Mouse (Mus musculus) forebrain, embryonic 14.5 days (tissue): Measurements from ENCODE around the gene Ndufaf5. TPM values are rescaled to one million over a fixed set of nuclear protein-coding genes. Genes with fewer than 3 reads are reported as not detected.

Source experiments
- ATAC-seq: fragments of 200-750 bp; cut with Nextera tagmentation; 2 replicates; pipeline ENCODE4 v1.8.0; 2017; ENCODE audit warnings: mild to moderate bottlenecking, moderate library complexity
- DNase-seq: peaks from one replicate; pipeline ENCODE4 v3.0.0-alpha.2; 2015; ENCODE audit warnings: low spot score
- H3K27ac ChIP-seq: fragments of 300-500 bp; sonication (generic); 2 replicates; pipeline ENCODE4 v1.5.1; 2014; ENCODE audit warnings: low read depth, mild to moderate bottlenecking, control low read depth, low read length, moderate library complexity
- H3K27me3 ChIP-seq: fragments of 300-500 bp; sonication (generic); replicated peaks from 2 replicates; pipeline ENCODE4 v1.6.1; 2014; ENCODE audit warnings: low read length, control low read depth, mixed read lengths; ENCODE audit not compliant: control insufficient read depth, insufficient read depth
- H3K36me3 ChIP-seq: fragments of 300-500 bp; sonication (generic); 2 replicates; pipeline ENCODE4 v1.6.1; 2014; ENCODE audit warnings: low read length, control low read depth; ENCODE audit not compliant: control insufficient read depth, insufficient read depth
- H3K4me1 ChIP-seq: fragments of 300-500 bp; sonication (generic); 2 replicates; pipeline ENCODE4 v1.6.1; 2014; ENCODE audit warnings: antibody characterized with exemption, low read length, control low read depth; ENCODE audit not compliant: control insufficient read depth, insufficient read depth
- H3K4me2 ChIP-seq: fragments of 300-500 bp; sonication (generic); 2 replicates; pipeline ENCODE4 v1.6.1; 2014; ENCODE audit warnings: mild to moderate bottlenecking, control low read depth, low read length
- H3K4me3 ChIP-seq: fragments of 300-500 bp; sonication (generic); 2 replicates; pipeline ENCODE4 v1.5.1; 2014; ENCODE audit warnings: low read depth, low read length, control low read depth
- H3K9ac ChIP-seq: fragments of 300-500 bp; sonication (generic); 2 replicates; pipeline ENCODE4 v1.6.1; 2014; ENCODE audit warnings: mild to moderate bottlenecking, low read length, control low read depth, moderate library complexity
- H3K9me3 ChIP-seq: fragments of 300-500 bp; sonication (generic); replicated peaks from 2 replicates; pipeline ENCODE4 v1.6.1; 2016; ENCODE audit warnings: low read length, control low read depth, mixed read lengths; ENCODE audit not compliant: control insufficient read depth
- WGBS: fragments of 180-500 bp; shearing (Covaris S2); extraction: QIAGEN DNeasy Blood & Tissue Kit; methylation state at CpG from one replicate; pipeline ENCODE4 v1.1.7; 2014; 5-methylcytosine and 5-hydroxymethylcytosine counted together
- polyA plus RNA-seq: library from polyadenylated mRNA; unstranded; fragments of >200 nt; fragmentation: Nextera tagmentation; extraction: Ambion mirVana; gene quantifications from 2 replicates; pipeline ENCODE4 v1.2.1, GENCODE M21; 2014

Ndufaf5 gene
- polyA plus RNA-seq, 1 experiment from 2014 or later: 41.5 TPM

GRCm38 (mm10) chr2:140242398-140242797, 71.9 kb downstream of the Ndufaf5 start:
- H3K27me3 ChIP-seq: no peaks in the 10 kb centered on the region
- H3K36me3 ChIP-seq: no peaks in the 10 kb centered on the region
- WGBS: 59% methylated on average over 5 of the region's 5 CpGs
- no peaks in the 10 kb centered on the region for H3K4me1 ChIP-seq
- no peak overlapping the region for H3K4me2 ChIP-seq
- H3K9me3 ChIP-seq: no peaks in the 10 kb centered on the region
- ATAC-seq: no peak; the same call in 1 of the 2 replicates
- H3K9ac ChIP-seq: no peak overlapping the region
- H3K4me3 ChIP-seq: no peak overlapping the region
- no peak for DNase-seq
- H3K27ac ChIP-seq: no peak overlapping the region

GRCm38 (mm10) chr2:140243105-140243504, 72.7 kb downstream of the Ndufaf5 start:
- Histone ChIP-seq H3K4me1 (no peaks in the 10 kb centered on the region), H3K27ac (no peak overlapping the region), H3K36me3 (no peaks in the 10 kb centered on the region), H3K9ac (no peak overlapping the region), H3K4me2 (no peak overlapping the region), H3K4me3 (no peak overlapping the region), H3K27me3 (no peaks in the 10 kb centered on the region), H3K9me3 (no peaks in the 10 kb centered on the region)
- WGBS: 85% methylated on average over 5 of the region's 5 CpGs
- ATAC-seq (no peak), DNase-seq (peak; percentile 22)

Other genes starting within 250 kb of the Ndufaf5 start
- 18.9 and 20.0 TPM in 2 replicates for gene Tasp1, start 103.8 kb upstream of the Ndufaf5 start, polyA plus RNA-seq
- not detected in 2 replicates for gene Gm17374, start 18.6 kb upstream of the Ndufaf5 start, polyA plus RNA-seq
- gene Esf1, start 85 bp upstream of the Ndufaf5 start, polyA plus RNA-seq: 10.2 and 13.1 TPM in 2 replicates
- not detected in 2 replicates for gene Sel1l2, start 219.1 kb downstream of the Ndufaf5 start, polyA plus RNA-seq
- 49.2 and 63.6 TPM in 2 replicates for gene Macrod2, start 224.7 kb downstream of the Ndufaf5 start, polyA plus RNA-seq